Mouse (Mus musculus): Measurements from ENCODE around the gene Man1c1.

Man1c1 gene

DNA sequence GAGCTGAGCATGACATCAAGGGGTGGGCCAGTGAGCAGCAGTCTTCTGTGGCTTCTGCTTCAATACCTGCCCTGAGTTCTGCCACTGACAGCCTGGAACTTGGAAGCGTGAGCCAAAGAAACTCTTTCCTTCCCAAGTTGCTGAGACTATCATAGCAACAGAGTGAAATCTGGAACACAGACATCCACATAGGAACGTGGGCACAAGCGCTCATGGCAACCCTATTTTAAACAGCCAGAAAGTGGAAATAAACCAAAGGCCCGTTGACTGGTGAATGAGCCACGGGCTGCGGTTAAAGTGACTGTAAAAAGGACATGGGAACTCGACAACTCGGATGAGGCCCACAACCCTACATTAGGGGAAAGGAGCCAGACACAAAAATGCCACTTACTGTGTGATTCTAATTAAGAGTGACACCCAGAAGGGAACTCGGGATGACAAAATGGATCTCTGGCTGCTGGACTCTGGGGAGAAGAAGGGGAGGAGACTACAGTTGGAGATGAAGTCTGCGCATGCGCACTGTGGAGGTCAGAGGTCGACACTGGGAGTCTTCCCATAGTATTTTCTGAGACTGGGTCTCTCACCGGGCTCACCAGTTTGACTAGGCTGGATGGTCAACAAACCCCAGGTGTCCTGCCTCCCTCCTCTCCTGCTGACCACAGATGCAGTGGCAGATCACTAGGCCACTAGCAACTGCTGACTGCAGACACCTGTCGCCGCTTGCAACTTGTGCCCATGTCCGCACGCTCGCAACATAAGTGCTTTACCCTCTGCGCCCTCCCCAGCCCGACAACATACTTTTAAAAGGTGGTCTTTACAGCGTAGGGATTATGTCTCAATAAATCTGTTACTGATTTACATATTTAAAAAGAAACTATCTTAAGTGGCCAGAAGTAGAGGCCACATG lies 58.8 kb downstream of the Man1c1 start:
- ATAC-seq (ENCODE audit: insufficient number of reproducible peaks, low FRiP score, low TSS enrichment): no peak

DNA sequence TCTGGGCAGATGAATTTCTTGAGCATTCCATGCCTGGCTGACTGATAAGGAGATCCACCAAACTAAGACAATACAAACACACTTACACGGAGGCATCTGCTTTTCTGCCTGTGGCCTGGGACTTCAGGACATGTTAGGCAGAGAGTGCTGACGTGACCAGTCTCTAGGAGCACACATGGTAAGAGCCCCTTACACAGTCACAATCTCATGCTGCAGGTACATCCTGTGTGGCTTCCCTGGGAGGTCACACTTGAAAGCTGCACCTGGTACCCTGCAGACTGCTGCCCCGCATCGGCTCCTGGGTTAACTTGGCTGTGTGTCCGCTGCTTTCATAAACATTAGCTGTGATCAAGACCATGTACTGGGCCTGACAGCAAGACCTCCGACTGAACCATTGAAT lies 59.7 kb downstream of the Man1c1 start:
- no peak for ATAC-seq (ENCODE audit: insufficient number of reproducible peaks, low FRiP score, low TSS enrichment)

- no peak for ATAC-seq (ENCODE audit: insufficient number of reproducible peaks, low FRiP score, low TSS enrichment)
Observed at GRCm38 (mm10) chr4:134641711-134642516, 62.2 kb downstream of the Man1c1 start.

DNA sequence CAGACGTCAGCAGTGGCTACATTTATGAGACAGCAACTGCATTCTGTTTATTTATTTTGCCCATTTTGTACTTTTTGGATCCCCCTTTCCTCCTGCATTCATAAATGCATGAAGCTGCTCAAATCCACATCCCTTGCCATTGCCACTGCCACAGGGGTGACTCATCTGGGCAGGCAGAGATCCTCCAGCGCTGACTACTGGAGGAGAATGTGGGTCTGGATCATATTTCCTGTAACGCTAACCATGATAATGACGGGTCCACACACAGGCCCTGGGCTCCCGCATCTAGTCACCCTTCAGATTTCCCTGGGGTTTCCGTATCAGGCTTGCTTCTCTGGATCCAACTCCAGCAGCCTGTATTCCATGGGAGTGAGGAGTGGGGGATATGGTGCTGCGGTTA lies 64.8 kb downstream of the Man1c1 start:
- ATAC-seq (ENCODE audit: insufficient number of reproducible peaks, low FRiP score, low TSS enrichment): no peak

GRCm38 (mm10) chr4:134638111-134638550 lies 66.0 kb downstream of the Man1c1 start:
- ATAC-seq (ENCODE audit: insufficient number of reproducible peaks, low FRiP score, low TSS enrichment): no peak

GRCm38 (mm10) chr4:134636406-134636805 lies 67.7 kb downstream of the Man1c1 start:
- no peak for ATAC-seq (ENCODE audit: insufficient number of reproducible peaks, low FRiP score, low TSS enrichment)

DNA sequence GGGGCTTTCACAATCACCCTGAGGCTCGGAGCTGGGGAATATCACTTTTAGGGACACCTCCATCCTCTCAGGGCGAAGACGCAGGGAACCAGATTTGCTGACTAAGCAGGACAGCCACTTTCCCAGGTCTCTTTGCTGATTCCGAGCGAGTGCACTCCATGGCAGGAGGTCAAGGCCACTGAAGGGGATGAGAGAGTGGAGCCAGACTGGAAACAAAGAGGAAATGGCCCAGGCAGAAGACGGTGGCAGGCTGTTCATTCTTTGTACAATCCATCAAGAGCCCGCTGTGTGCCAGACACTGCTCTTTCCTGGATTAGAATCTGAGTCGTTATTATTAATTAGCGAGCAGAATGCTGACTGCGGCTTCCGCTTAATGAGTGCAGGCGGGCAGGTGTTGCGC lies 70.1 kb downstream of the Man1c1 start:
- ATAC-seq (ENCODE audit: insufficient number of reproducible peaks, low FRiP score, low TSS enrichment): no peak; the same call in 1 of the 2 replicates

DNA sequence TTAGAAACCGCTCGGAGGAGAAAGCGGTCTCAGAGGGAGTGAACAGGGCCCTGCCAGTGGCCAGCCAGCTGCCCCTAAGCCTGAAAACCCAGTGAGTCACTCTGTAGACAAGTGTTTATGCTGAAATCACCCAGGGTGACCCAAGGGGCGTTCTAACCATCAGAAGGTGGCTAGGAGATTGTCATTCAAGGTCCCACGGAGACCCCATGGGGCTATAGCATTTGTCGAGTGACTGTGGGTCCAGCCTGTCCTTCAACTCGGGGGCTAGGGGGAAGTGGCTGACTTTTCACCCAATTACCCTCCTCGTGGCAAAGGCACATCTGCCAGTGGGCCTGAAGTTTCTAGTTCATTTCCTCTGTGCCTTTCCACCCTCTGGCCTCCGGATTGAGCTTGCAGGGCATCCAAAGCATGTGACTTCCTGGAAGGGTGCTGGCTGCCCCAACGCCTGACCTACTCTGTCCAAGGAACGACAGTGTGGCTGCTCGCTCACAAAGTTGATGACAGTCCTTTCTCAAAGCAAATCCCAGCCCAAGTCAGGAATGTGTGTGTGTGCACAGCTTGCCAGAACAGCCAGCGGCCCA lies 71.9 kb downstream of the Man1c1 start:
- no peak for ATAC-seq (ENCODE audit: insufficient number of reproducible peaks, low FRiP score, low TSS enrichment)

- ATAC-seq (ENCODE audit: insufficient number of reproducible peaks, low FRiP score, low TSS enrichment): no peak
Observed at GRCm38 (mm10) chr4:134631471-134632130, 72.5 kb downstream of the Man1c1 start.

GRCm38 (mm10) chr4:134628575-134629384 lies 75.3 kb downstream of the Man1c1 start:
- ATAC-seq (ENCODE audit: insufficient number of reproducible peaks, low FRiP score, low TSS enrichment): no peak

DNA sequence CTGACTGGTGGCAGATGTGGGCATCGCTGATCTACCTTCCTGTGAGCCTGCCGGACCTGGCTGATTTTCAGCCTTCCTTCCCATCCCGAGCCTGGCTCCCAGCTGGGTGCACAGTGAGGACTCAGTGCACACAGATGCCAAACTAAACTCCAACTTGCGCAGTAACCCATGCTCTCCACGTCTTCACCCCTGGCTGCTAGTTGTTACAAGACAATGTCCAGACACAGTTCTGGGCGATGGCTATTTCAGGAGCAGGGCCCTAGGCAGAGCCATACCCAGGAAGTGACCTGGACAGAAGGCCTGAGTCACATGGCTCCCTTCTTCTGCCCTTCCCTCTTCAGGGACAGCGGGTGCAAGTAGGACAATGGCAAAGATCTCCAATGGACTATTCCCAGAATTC lies 76.0 kb downstream of the Man1c1 start:
- ATAC-seq (ENCODE audit: insufficient number of reproducible peaks, low FRiP score, low TSS enrichment): no peak

DNA sequence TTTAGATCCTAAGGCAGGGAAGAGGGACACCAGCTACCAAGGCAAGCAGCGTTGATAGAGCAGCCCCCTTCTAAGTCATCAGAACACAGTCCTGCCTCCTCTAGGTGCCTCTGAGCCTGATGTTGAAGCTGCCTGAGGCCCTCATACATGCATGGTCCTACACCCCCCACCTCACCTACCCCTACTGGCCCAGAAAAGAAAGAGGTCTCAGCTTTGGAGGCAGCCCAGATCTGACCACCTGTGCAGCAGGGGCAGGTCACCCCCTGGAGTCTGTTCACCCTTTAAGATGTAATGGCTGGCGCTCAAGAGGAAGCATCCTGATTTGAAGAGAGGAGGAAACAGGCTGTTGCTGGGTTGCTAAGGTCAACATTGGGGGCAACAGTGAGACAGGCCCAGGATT lies 77.2 kb downstream of the Man1c1 start:
- no peak for ATAC-seq (ENCODE audit: insufficient number of reproducible peaks, low FRiP score, low TSS enrichment)

- no peak for ATAC-seq (ENCODE audit: insufficient number of reproducible peaks, low FRiP score, low TSS enrichment)
Observed at GRCm38 (mm10) chr4:134626350-134626749, 77.7 kb downstream of the Man1c1 start.

- ATAC-seq (ENCODE audit: insufficient number of reproducible peaks, low FRiP score, low TSS enrichment): no peak
Observed at GRCm38 (mm10) chr4:134624109-134624862, 79.8 kb downstream of the Man1c1 start.

DNA sequence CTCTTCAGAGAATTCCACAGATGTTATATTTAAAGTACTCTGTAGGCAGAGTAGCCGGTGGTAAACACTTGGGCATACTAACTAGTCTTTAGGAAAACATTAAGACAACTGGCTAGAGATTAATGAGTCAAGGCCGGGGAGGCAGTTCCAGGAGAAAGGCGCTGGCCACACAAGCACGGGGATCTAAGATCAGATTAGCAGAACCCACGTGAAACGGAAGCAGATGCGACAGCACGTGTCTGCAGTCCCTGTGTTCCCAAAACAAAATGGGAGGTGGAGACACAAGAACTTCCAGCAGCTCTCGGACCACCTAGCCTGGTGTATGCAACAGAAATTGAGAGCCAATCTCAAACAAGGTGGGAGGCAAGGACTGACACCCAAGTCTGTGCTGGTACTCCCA lies 82.4 kb downstream of the Man1c1 start:
- no peak for ATAC-seq (ENCODE audit: insufficient number of reproducible peaks, low FRiP score, low TSS enrichment)

DNA sequence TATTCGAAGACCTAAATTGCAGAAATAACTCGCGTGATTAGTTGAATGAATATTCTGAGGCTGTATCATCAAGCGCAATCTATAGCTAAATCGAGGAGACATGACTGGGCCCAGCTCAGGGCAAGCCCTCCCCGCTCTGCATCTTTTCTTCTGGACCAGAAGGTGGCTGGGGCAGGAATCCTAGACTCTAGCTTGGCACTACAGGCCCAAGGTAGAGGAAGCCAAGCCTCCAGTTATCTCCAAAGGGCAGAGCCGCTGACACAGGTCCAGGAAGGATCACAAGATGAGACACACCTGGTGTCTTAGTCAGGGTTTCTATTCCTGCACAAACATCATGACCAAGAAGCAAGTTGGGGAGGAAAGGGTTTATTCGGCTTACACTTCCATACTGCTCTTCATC lies 83.8 kb downstream of the Man1c1 start:
- no peak for ATAC-seq (ENCODE audit: insufficient number of reproducible peaks, low FRiP score, low TSS enrichment)

- peak; percentile 26; the same call in 1 of the 2 replicates for ATAC-seq (ENCODE audit: insufficient number of reproducible peaks, low FRiP score, low TSS enrichment)
Observed at GRCm38 (mm10) chr4:134619489-134619870, 84.6 kb downstream of the Man1c1 start.

DNA sequence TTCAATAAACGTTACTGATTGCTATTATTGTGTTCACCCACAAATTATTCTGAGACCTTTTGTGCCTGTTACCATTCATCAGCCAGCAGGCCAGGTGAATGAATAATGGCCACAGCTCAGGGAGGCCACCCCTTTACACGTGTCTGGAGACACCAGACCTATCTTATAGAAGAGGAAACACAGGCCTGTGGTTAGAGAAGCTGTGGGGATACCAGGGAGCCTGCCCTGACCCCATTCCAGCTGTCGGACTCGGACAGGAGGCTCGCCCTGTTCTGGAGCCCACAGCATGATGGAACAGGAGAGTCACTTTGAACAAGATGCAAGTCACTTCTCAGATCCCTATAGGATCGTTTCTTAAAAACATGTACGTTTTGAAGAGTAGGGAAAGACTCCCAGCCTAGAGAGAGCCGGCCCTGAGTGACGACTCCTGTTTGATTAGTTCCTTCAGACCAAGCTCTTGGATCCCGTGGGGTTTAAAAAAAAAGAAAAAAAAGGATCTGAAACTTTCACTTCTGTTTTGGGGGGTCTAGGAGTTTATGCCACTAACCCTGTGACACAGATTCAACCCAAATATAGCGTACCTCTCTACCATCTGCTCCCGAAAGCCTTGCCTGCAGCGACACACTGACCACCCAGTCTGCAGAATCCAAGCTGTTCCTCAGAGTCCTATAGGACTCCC lies 85.1 kb downstream of the Man1c1 start:
- no peak for ATAC-seq (ENCODE audit: insufficient number of reproducible peaks, low FRiP score, low TSS enrichment)

All from cerebellum, adult (tissue).